8 mouse cellular contexts compared by ENCODE assay signal in the genomic region with DNA sequence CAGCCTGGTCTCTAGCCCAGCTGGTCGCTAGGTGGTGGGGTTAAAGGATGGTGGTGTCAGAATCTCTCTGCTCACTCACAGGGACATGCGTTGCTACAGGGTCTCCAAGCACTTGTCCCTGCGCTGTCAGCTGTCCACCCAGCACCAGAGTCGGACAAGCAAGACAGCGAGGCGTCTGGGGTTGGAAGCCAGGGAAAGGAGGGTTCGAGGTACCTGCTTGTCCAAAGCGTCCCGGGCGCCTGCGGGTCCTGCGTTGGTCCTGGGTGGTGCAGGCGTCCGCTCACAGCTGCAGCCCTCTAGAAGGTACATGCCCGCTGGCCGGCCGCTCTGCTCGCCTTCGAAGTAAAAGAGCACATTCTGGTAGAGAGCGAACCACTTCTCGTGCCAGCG. TPM values are rescaled to one million over a fixed set of nuclear protein-coding genes. Genes with fewer than 3 reads are reported as not detected.
DNase-seq lines count a peak whose midpoint lies in the region; ATAC-seq lines count a peak whose summit lies in the region.

No protein-coding gene starts in this region.

- peak overlapping the region; percentile 56 for H3K4me3 ChIP-seq in forebrain, embryonic 12.5 days (replicated peaks)
- peak overlapping the region; percentile 59 for H3K4me3 ChIP-seq in intestine, embryonic 15.5 days (replicated peaks)
- H3K4me3 ChIP-seq in liver, embryonic 15.5 days (replicated peaks) = peak overlapping the region; percentile 38

- no peaks in the 10 kb centered on the region for H3K9me3 ChIP-seq in forebrain, embryonic 12.5 days
- H3K9me3 ChIP-seq in intestine, embryonic 15.5 days = no peaks in the 10 kb centered on the region
- no peaks in the 10 kb centered on the region for H3K9me3 ChIP-seq in liver, embryonic 15.5 days (replicated peaks)

- H3K36me3 ChIP-seq in forebrain, embryonic 12.5 days (replicated peaks) = no peaks in the 10 kb centered on the region
- no peaks in the 10 kb centered on the region for H3K36me3 ChIP-seq in intestine, embryonic 15.5 days
- no peaks in the 10 kb centered on the region for H3K36me3 ChIP-seq in liver, embryonic 15.5 days (replicated peaks)

- H3K27me3 ChIP-seq in forebrain, embryonic 12.5 days = peaks cover 34% of the 10 kb centered on the region
- peaks cover 10% of the 10 kb centered on the region; the same call in 1 of the 2 replicates for H3K27me3 ChIP-seq in intestine, embryonic 15.5 days (replicated peaks)
- peaks cover 31% of the 10 kb centered on the region for H3K27me3 ChIP-seq in liver, embryonic 15.5 days

- H3K4me2 ChIP-seq in forebrain, embryonic 12.5 days = peak overlapping the region; percentile 95
- H3K4me2 ChIP-seq in intestine, embryonic 15.5 days (replicated peaks) = peak overlapping the region; percentile 98
- peak overlapping the region; percentile 63 for H3K4me2 ChIP-seq in liver, embryonic 15.5 days

- peak; percentile 14 for DNase-seq in gastrocnemius, postnatal 10 days
- no peak for DNase-seq in gastrocnemius, postnatal 25 days
- peak; percentile 39 for DNase-seq in R1 (ENCODE audit: low read depth, low spot score)
- peak; percentile 38 for DNase-seq in right cerebral cortex, postnatal 25 days
- no peak for DNase-seq in thymus, postnatal 10 days (ENCODE audit: low spot score in 2 of 2)

- peaks cover 12% of the 10 kb centered on the region for H3K4me1 ChIP-seq in forebrain, embryonic 12.5 days
- H3K4me1 ChIP-seq in intestine, embryonic 15.5 days (replicated peaks) = 0 out of 2 replicates have a peak, but pooled peaks cover 4% of the 10 kb centered on the region
- H3K4me1 ChIP-seq in liver, embryonic 15.5 days (replicated peaks) = no peaks in the 10 kb centered on the region

- 8% methylated on average over 20 of the region's 22 CpGs for WGBS in forebrain, embryonic 12.5 days
- WGBS in intestine, embryonic 15.5 days = 11% methylated on average over 22 of the region's 22 CpGs
- WGBS in liver, embryonic 15.5 days (ENCODE audit: insufficient replicate concordance) = 10% methylated on average over 22 of the region's 22 CpGs

- no peak overlapping the region for H3K27ac ChIP-seq in forebrain, embryonic 12.5 days
- no peak overlapping the region for H3K27ac ChIP-seq in intestine, embryonic 15.5 days
- no peak overlapping the region for H3K27ac ChIP-seq in liver, embryonic 15.5 days (replicated peaks)

- peak; percentile 44 for ATAC-seq in forebrain, embryonic 12.5 days (ENCODE audit: low FRiP score)
- peak; percentile 56 for ATAC-seq in intestine, embryonic 15.5 days
- ATAC-seq in liver, embryonic 15.5 days (ENCODE audit: insufficient read depth) = no peak

- H3K9ac ChIP-seq in forebrain, embryonic 12.5 days = peak overlapping the region; percentile 49; the same call in 1 of the 2 replicates
- H3K9ac ChIP-seq in intestine, embryonic 15.5 days = peak overlapping the region; percentile 51
- H3K9ac ChIP-seq in liver, embryonic 15.5 days = no peak overlapping the region

RNA-seq across cellular contexts. Expression of gene Rasgrf2, which starts 0.5 kb away (rescaled TPM):
- total RNA-seq in gastrocnemius, postnatal 10 days (2021) = 1 to 10 TPM; 2.0 to 2.3 TPM
- total RNA-seq in gastrocnemius, postnatal 25 days (2021) = 1 to 10 TPM; 3.3 to 4.8 TPM
- 0.24 and 0.33 TPM in 2 replicates for polyA plus RNA-seq in forebrain, embryonic 12.5 days (2016; fragmentation: Nextera tagmentation; extraction: Ambion mirVana)
- polyA plus RNA-seq in intestine, embryonic 15.5 days (2015; fragmentation: Nextera tagmentation; extraction: Ambion mirVana) = 2.9 and 3.7 TPM in 2 replicates
- polyA plus RNA-seq in liver, embryonic 15.5 days (2015; fragmentation: Nextera tagmentation; extraction: Ambion mirVana) = 0.02 and 0.13 TPM in 2 replicates

Comparison
In these comparisons a context has a peak if more than half of its experiments do, and no peak if none do; other contexts are left out.
1. DNase-seq: peak in gastrocnemius, postnatal 10 days (single experiment), R1 (single experiment) and right cerebral cortex, postnatal 25 days (single experiment); none in gastrocnemius, postnatal 25 days (single experiment) and thymus, postnatal 10 days (0 of 2).
2. Peak in every context shown above with its lines, with median percentiles within 50 percentile points of each other: H3K4me2 ChIP-seq and H3K4me3 ChIP-seq.